Mouse (Mus musculus) CH12F3 (cell line): Measurements from ENCODE around the gene Ap3s2.

ENCODE experiments used
- in situ Hi-C: fragments of 300-500 bp; cut with MboI; formaldehyde crosslinking; loops from 2 replicates; pipeline ENCODE4 v1.14.3; 2020; ENCODE audit warnings: low sequenced_read_pairs

The Ap3s2 gene

GRCm38 (mm10) chr7:79890436-79891221, 29.8 kb downstream of the Ap3s2 start:
- in situ Hi-C loops, result no loop called here

GRCm38 (mm10) chr7:79888603-79889002, 31.8 kb downstream of the Ap3s2 start:
- in situ Hi-C loops, result no loop called here

GRCm38 (mm10) chr7:79883613-79884334, 36.7 kb downstream of the Ap3s2 start:
- in situ Hi-C loops, result no loop called here

- in situ Hi-C loops, result no loop called here
Observed at GRCm38 (mm10) chr7:79881901-79882300, 38.5 kb downstream of the Ap3s2 start.

GRCm38 (mm10) chr7:79880998-79881397, 39.5 kb downstream of the Ap3s2 start:
- in situ Hi-C loops, result no loop called here

- in situ Hi-C loops, result no loop called here
Observed at GRCm38 (mm10) chr7:79880033-79880432, 40.4 kb downstream of the Ap3s2 start.

GRCm38 (mm10) chr7:79878455-79879025, 41.9 kb downstream of the Ap3s2 start:
- in situ Hi-C loops, result no loop called here

- in situ Hi-C loops, result no loop called here
Observed at GRCm38 (mm10) chr7:79873407-79873806, 47.0 kb downstream of the Ap3s2 start.

- in situ Hi-C loops, result no loop called here
Observed at GRCm38 (mm10) chr7:79871797-79872345, 48.6 kb downstream of the Ap3s2 start.

GRCm38 (mm10) chr7:79869072-79869719, 51.3 kb downstream of the Ap3s2 start:
- in situ Hi-C loops, result no loop called here

- in situ Hi-C loops, result no loop called here
Observed at GRCm38 (mm10) chr7:79868475-79868874, 52.0 kb downstream of the Ap3s2 start.

- in situ Hi-C loops, result no loop called here
Observed at GRCm38 (mm10) chr7:79867861-79868260, 52.6 kb downstream of the Ap3s2 start.

GRCm38 (mm10) chr7:79866294-79867000, 54.0 kb downstream of the Ap3s2 start:
- in situ Hi-C loops, result no loop called here

- in situ Hi-C loops, result no loop called here
Observed at GRCm38 (mm10) chr7:79861794-79862193, 58.7 kb downstream of the Ap3s2 start.

GRCm38 (mm10) chr7:79860811-79861210, 59.6 kb downstream of the Ap3s2 start, which contains the start of gene Anpep:
TSS of gene Anpep (minus strand) at chr7:79861059.
- in situ Hi-C loops, result no loop called here

- in situ Hi-C loops, result no loop called here
Observed at GRCm38 (mm10) chr7:79858956-79859630, 61.4 kb downstream of the Ap3s2 start.

GRCm38 (mm10) chr7:79858202-79858934, 62.1 kb downstream of the Ap3s2 start:
- in situ Hi-C loops, result no loop called here

GRCm38 (mm10) chr7:79856305-79856704, 64.1 kb downstream of the Ap3s2 start:
- in situ Hi-C loops, result no loop called here
